Mouse (Mus musculus): ENCODE data around the gene Iqcm. TPM values are rescaled to one million over a fixed set of nuclear protein-coding genes. Genes with fewer than 3 reads are reported as not detected.
"Not testable (repeated sequence)": the region's sequence is repeated elsewhere in the genome, so short reads cannot be mapped to it uniquely, and the experiment has no call there.

Gene Iqcm
- polyA plus RNA-seq (2014; fragmentation: Nextera tagmentation; extraction: Ambion mirVana): not detected in 2 replicates

- Histone ChIP-seq H3K9me3 (ENCODE audit: control insufficient read depth, low read length) (no peaks in the 10 kb centered on the region), H3K4me3 (ENCODE audit: low read depth, low read length) (no peak within 1 kb of the TSS), H3K9ac (ENCODE audit: low read depth, low read length) (no peak within 1 kb of the TSS), H3K36me3 (ENCODE audit: control insufficient read depth, insufficient read depth, low read length) (no peaks in the 10 kb centered on the region), H3K4me1 (replicated peaks; ENCODE audit: control insufficient read depth, insufficient read depth, low read length) (no peaks in the 10 kb centered on the region), H3K4me2 (replicated peaks; ENCODE audit: low read depth, low read length) (no peak within 1 kb of the TSS), H3K27ac (ENCODE audit: low read depth, low read length) (no peak within 1 kb of the TSS), H3K27me3 (ENCODE audit: control insufficient read depth, insufficient read depth, low read length) (no peaks in the 10 kb centered on the region)
- DNase-seq (ENCODE audit: low spot score) (no peak), ATAC-seq (ENCODE audit: low FRiP score) (no peak)
- WGBS: 89% methylated on average over 7 of the region's 7 CpGs
These were observed at the start of gene Iqcm for GRCm38 (mm10) chr8:75448394-75448793. TSS of gene Iqcm (plus strand) at chr8:75448694.

GRCm38 (mm10) chr8:75406489-75406888, 42.0 kb upstream of the Iqcm start, which contains the start of gene Gm10358:
TSS of gene Gm10358 (minus strand) at chr8:75406589.
- WGBS: 100% methylated on average over 5 of the region's 5 CpGs
- ATAC-seq (ENCODE audit: low FRiP score): no peak
- DNase-seq (ENCODE audit: low spot score): no peak
- H3K4me1 ChIP-seq (replicated peaks; ENCODE audit: control insufficient read depth, insufficient read depth, low read length): no peaks in the 10 kb centered on the region
- no peak within 1 kb of the TSS for H3K27ac ChIP-seq (ENCODE audit: low read depth, low read length)
- no peak within 1 kb of the TSS for H3K4me2 ChIP-seq (replicated peaks; ENCODE audit: low read depth, low read length)
- H3K4me3 ChIP-seq (ENCODE audit: low read depth, low read length): no peak within 1 kb of the TSS
- H3K36me3 ChIP-seq (ENCODE audit: control insufficient read depth, insufficient read depth, low read length): no peaks in the 10 kb centered on the region
- H3K27me3 ChIP-seq (ENCODE audit: control insufficient read depth, insufficient read depth, low read length): no peaks in the 10 kb centered on the region
- no peak within 1 kb of the TSS for H3K9ac ChIP-seq (ENCODE audit: low read depth, low read length)
- H3K9me3 ChIP-seq (ENCODE audit: control insufficient read depth, low read length): no peaks in the 10 kb centered on the region

GRCm38 (mm10) chr8:75415696-75416095, 32.8 kb upstream of the Iqcm start:
- H3K4me3 ChIP-seq (ENCODE audit: low read depth, low read length); H3K27ac ChIP-seq (ENCODE audit: low read depth, low read length); H3K9ac ChIP-seq (ENCODE audit: low read depth, low read length); H3K4me2 ChIP-seq (replicated peaks; ENCODE audit: low read depth, low read length); ATAC-seq (ENCODE audit: low FRiP score); H3K9me3 ChIP-seq (ENCODE audit: control insufficient read depth, low read length); H3K36me3 ChIP-seq (ENCODE audit: control insufficient read depth, insufficient read depth, low read length); DNase-seq (ENCODE audit: low spot score); H3K27me3 ChIP-seq (ENCODE audit: control insufficient read depth, insufficient read depth, low read length); H3K4me1 ChIP-seq (replicated peaks; ENCODE audit: control insufficient read depth, insufficient read depth, low read length): not testable (repeated sequence)
- WGBS: 85% methylated on average over 3 of the region's 3 CpGs

GRCm38 (mm10) chr8:75476756-75477155, 28.3 kb downstream of the Iqcm start:
- no peaks in the 10 kb centered on the region for H3K36me3 ChIP-seq (ENCODE audit: control insufficient read depth, insufficient read depth, low read length)
- ATAC-seq (ENCODE audit: low FRiP score): no peak
- no peak overlapping the region for H3K27ac ChIP-seq (ENCODE audit: low read depth, low read length)
- H3K27me3 ChIP-seq (ENCODE audit: control insufficient read depth, insufficient read depth, low read length): no peaks in the 10 kb centered on the region
- no peak overlapping the region for H3K4me2 ChIP-seq (replicated peaks; ENCODE audit: low read depth, low read length)
- no peak for DNase-seq (ENCODE audit: low spot score)
- H3K9me3 ChIP-seq (ENCODE audit: control insufficient read depth, low read length): no peaks in the 10 kb centered on the region
- H3K4me3 ChIP-seq (ENCODE audit: low read depth, low read length): no peak overlapping the region
- H3K9ac ChIP-seq (ENCODE audit: low read depth, low read length): no peak overlapping the region
- 89% methylated on average over 1 of the region's 1 CpGs for WGBS
- H3K4me1 ChIP-seq (replicated peaks; ENCODE audit: control insufficient read depth, insufficient read depth, low read length): no peaks in the 10 kb centered on the region

GRCm38 (mm10) chr8:75489035-75489678, 40.7 kb downstream of the Iqcm start:
- WGBS: 86% methylated on average over 13 of the region's 13 CpGs
- no peaks in the 10 kb centered on the region for H3K27me3 ChIP-seq (ENCODE audit: control insufficient read depth, insufficient read depth, low read length)
- no peak for ATAC-seq (ENCODE audit: low FRiP score)
- H3K4me3 ChIP-seq (ENCODE audit: low read depth, low read length): no peak overlapping the region
- no peak for DNase-seq (ENCODE audit: low spot score)
- no peak overlapping the region for H3K9ac ChIP-seq (ENCODE audit: low read depth, low read length)
- H3K9me3 ChIP-seq (ENCODE audit: control insufficient read depth, low read length): no peaks in the 10 kb centered on the region
- no peak overlapping the region for H3K4me2 ChIP-seq (replicated peaks; ENCODE audit: low read depth, low read length)
- H3K27ac ChIP-seq (ENCODE audit: low read depth, low read length): no peak overlapping the region
- no peaks in the 10 kb centered on the region for H3K36me3 ChIP-seq (ENCODE audit: control insufficient read depth, insufficient read depth, low read length)
- H3K4me1 ChIP-seq (replicated peaks; ENCODE audit: control insufficient read depth, insufficient read depth, low read length): no peaks in the 10 kb centered on the region

- DNase-seq (ENCODE audit: low spot score) (no peak), ATAC-seq (ENCODE audit: low FRiP score) (no peak)
- H3K4me2 ChIP-seq (replicated peaks; ENCODE audit: low read depth, low read length): no peak overlapping the region
- H3K36me3 ChIP-seq (ENCODE audit: control insufficient read depth, insufficient read depth, low read length): no peaks in the 10 kb centered on the region
- H3K4me3 ChIP-seq (ENCODE audit: low read depth, low read length): no peak overlapping the region
- no peaks in the 10 kb centered on the region for H3K9me3 ChIP-seq (ENCODE audit: control insufficient read depth, low read length)
- no peak overlapping the region for H3K27ac ChIP-seq (ENCODE audit: low read depth, low read length)
- no peaks in the 10 kb centered on the region for H3K4me1 ChIP-seq (replicated peaks; ENCODE audit: control insufficient read depth, insufficient read depth, low read length)
- WGBS: 91% methylated on average over 1 of the region's 1 CpGs
- no peak overlapping the region for H3K9ac ChIP-seq (ENCODE audit: low read depth, low read length)
- no peaks in the 10 kb centered on the region for H3K27me3 ChIP-seq (ENCODE audit: control insufficient read depth, insufficient read depth, low read length)
These were observed 60.8 kb downstream of the Iqcm start for GRCm38 (mm10) chr8:75509299-75509698.

GRCm38 (mm10) chr8:75513786-75514185, 65.3 kb downstream of the Iqcm start:
- H3K4me3 ChIP-seq (ENCODE audit: low read depth, low read length): no peak overlapping the region
- no peak overlapping the region for H3K27ac ChIP-seq (ENCODE audit: low read depth, low read length)
- no peak overlapping the region for H3K9ac ChIP-seq (ENCODE audit: low read depth, low read length)
- ATAC-seq (ENCODE audit: low FRiP score) (no peak), DNase-seq (ENCODE audit: low spot score) (no peak)
- no peaks in the 10 kb centered on the region for H3K9me3 ChIP-seq (ENCODE audit: control insufficient read depth, low read length)
- 83% methylated on average over 3 of the region's 3 CpGs for WGBS
- H3K4me2 ChIP-seq (replicated peaks; ENCODE audit: low read depth, low read length): no peak overlapping the region
- no peaks in the 10 kb centered on the region for H3K27me3 ChIP-seq (ENCODE audit: control insufficient read depth, insufficient read depth, low read length)
- no peaks in the 10 kb centered on the region for H3K4me1 ChIP-seq (replicated peaks; ENCODE audit: control insufficient read depth, insufficient read depth, low read length)
- H3K36me3 ChIP-seq (ENCODE audit: control insufficient read depth, insufficient read depth, low read length): no peaks in the 10 kb centered on the region

DNA sequence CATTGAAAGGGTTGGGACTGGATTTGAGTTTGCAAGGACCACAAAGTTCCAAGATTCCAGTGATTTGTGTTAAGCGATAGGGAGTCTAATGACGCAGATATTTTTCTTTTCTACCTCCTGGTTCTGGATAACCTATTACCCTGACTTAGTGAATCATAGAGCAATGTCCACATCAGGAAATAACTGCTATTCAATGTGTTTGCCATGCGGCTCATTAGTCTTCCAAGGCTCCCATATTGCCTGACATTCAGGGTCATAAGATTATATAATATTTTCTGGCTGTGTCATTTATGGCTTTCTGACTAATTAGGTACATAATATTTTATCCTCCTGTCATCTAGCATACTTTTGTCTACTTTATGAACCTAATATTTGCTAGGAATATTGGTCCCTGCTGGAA, 100.8 kb downstream of the Iqcm start:
- ATAC-seq (ENCODE audit: low FRiP score): no peak
- Histone ChIP-seq H3K27ac (ENCODE audit: low read depth, low read length) (no peak overlapping the region), H3K4me3 (ENCODE audit: low read depth, low read length) (no peak overlapping the region), H3K27me3 (ENCODE audit: control insufficient read depth, insufficient read depth, low read length) (no peaks in the 10 kb centered on the region), H3K9ac (ENCODE audit: low read depth, low read length) (no peak overlapping the region), H3K9me3 (ENCODE audit: control insufficient read depth, low read length) (no peaks in the 10 kb centered on the region), H3K36me3 (ENCODE audit: control insufficient read depth, insufficient read depth, low read length) (no peaks in the 10 kb centered on the region), H3K4me1 (replicated peaks; ENCODE audit: control insufficient read depth, insufficient read depth, low read length) (no peaks in the 10 kb centered on the region), H3K4me2 (replicated peaks; ENCODE audit: low read depth, low read length) (no peak overlapping the region)
- no peak for DNase-seq (ENCODE audit: low spot score)
- 94% methylated on average over 3 of the region's 3 CpGs for WGBS

DNA sequence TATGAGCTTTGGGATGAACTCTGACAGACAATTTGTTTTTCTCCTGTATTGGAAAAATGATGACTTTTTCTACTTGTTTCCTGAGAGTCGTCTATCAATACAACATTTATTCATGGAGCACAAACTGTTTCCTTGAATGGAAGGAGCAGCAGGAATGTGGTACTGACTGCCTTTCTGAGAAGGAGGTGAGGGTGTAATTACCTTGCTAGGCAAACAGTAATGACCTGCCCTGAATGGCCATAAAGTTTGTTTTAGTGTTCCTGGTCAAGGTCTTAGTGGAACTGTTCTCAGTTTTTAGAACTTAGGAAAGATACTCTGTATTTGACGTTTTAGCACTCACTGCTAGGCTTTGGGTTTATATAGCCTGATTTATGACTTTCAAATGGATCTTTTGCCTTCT, 147.8 kb downstream of the Iqcm start:
- no peak for ATAC-seq (ENCODE audit: low FRiP score)
- WGBS: 87% methylated on average over 2 of the region's 2 CpGs
- H3K27ac ChIP-seq (ENCODE audit: low read depth, low read length): no peak overlapping the region

More for the DNA sequence above, 147.8 kb downstream of the Iqcm start:
- H3K27me3 ChIP-seq (ENCODE audit: control insufficient read depth, insufficient read depth, low read length): no peaks in the 10 kb centered on the region
- H3K4me3 ChIP-seq (ENCODE audit: low read depth, low read length): no peak overlapping the region
- no peak for DNase-seq (ENCODE audit: low spot score)
- H3K4me1 ChIP-seq (replicated peaks; ENCODE audit: control insufficient read depth, insufficient read depth, low read length): no peaks in the 10 kb centered on the region
- no peaks in the 10 kb centered on the region for H3K9me3 ChIP-seq (ENCODE audit: control insufficient read depth, low read length)
- no peaks in the 10 kb centered on the region for H3K36me3 ChIP-seq (ENCODE audit: control insufficient read depth, insufficient read depth, low read length)
- H3K4me2 ChIP-seq (replicated peaks; ENCODE audit: low read depth, low read length): no peak overlapping the region
- no peak overlapping the region for H3K9ac ChIP-seq (ENCODE audit: low read depth, low read length)

Measured in hindbrain, embryonic 11.5 days (tissue).